Mouse (Mus musculus) olfactory bulb, adult 2 months (tissue): ENCODE results near the gene Frmd8.

Experiments
- CTCF ChIP-seq: fragments of 200-500 bp; IDR thresholded peaks from 2 replicates; pipeline ENCODE4 v1.5.1; 2012; ENCODE audit warnings: low read depth, mild to moderate bottlenecking, low read length, moderate library complexity; ENCODE audit not compliant: insufficient read depth
- POLR2A ChIP-seq: fragments of 200-500 bp; IDR thresholded peaks from 2 replicates; pipeline ENCODE4 v1.6.1; 2012; ENCODE audit warnings: mild to moderate bottlenecking, low read depth, low read length, moderate library complexity; ENCODE audit not compliant: insufficient read depth

- no peak for TF ChIP-seq CTCF
- no peak for TF ChIP-seq POLR2A
Observed at GRCm38 (mm10) chr19:5821847-5822173, 53.3 kb downstream of the Frmd8 start.
